Mouse (Mus musculus) liver, embryonic 14.5 days (tissue): ENCODE results near the gene Zbtb1. TPM values are rescaled to one million over a fixed set of nuclear protein-coding genes. Genes with fewer than 3 reads are reported as not detected.

Source experiments
- ATAC-seq: fragments of 200-750 bp; cut with Nextera tagmentation; 2 replicates; pipeline ENCODE4 v1.8.0; 2017; ENCODE audit warnings: moderate number of reproducible peaks, mild to moderate bottlenecking, moderate library complexity; ENCODE audit not compliant: insufficient read depth
- DNase-seq, 3 experiments: peaks; one replicate each; pipeline ENCODE4 v3.0.0-alpha.2; 2012 to 2013; ENCODE audit warnings: low read depth in 3 of 3, low spot score in 3 of 3
- H3K27ac ChIP-seq: fragments of 300-500 bp; sonication (generic); 2 replicates; pipeline ENCODE4 v1.5.1; 2014; ENCODE audit warnings: moderate library complexity, mild to moderate bottlenecking, control low read depth, inconsistent platforms
- H3K27me3 ChIP-seq: fragments of 300-500 bp; sonication (generic); 2 replicates; pipeline ENCODE4 v1.6.1; 2014; ENCODE audit warnings: mild to moderate bottlenecking, low read length, moderate library complexity; ENCODE audit not compliant: control insufficient read depth, insufficient read depth
- H3K36me3 ChIP-seq: fragments of 300-500 bp; sonication (generic); replicated peaks from 2 replicates; pipeline ENCODE4 v1.6.1; 2014; ENCODE audit warnings: low read depth; ENCODE audit not compliant: control insufficient read depth, insufficient read depth
- H3K4me1 ChIP-seq, 2 experiments: fragments of 200-500 bp in 1 of 2; fragments of 300-500 bp in 1 of 2; sonication (generic) in 1 of 2; replicated peaks; 2 replicates each; pipeline ENCODE4 v1.6.1; 2012 to 2014; ENCODE audit warnings: antibody characterized with exemption in 1 of 2, inconsistent platforms in 1 of 2, low read length in 1 of 2; ENCODE audit not compliant: control insufficient read depth in 2 of 2, insufficient read depth in 2 of 2
- H3K4me2 ChIP-seq: fragments of 300-500 bp; sonication (generic); 2 replicates; pipeline ENCODE4 v1.6.1; 2014; ENCODE audit warnings: low read depth, mild to moderate bottlenecking, control low read depth, moderate library complexity
- H3K4me3 ChIP-seq, 2 experiments: fragments of 200-500 bp in 1 of 2; fragments of 300-500 bp in 1 of 2; sonication (generic) in 1 of 2; 2 replicates each; pipeline ENCODE4 v1.5.1; 2012 to 2014; ENCODE audit warnings: low read depth in 2 of 2, low read length in 2 of 2, mild to moderate bottlenecking in 2 of 2, control low read depth in 1 of 2, inconsistent platforms in 1 of 2, moderate library complexity in 1 of 2; ENCODE audit not compliant: insufficient read depth in 1 of 2
- H3K9ac ChIP-seq: fragments of 300-500 bp; sonication (generic); replicated peaks from 2 replicates; pipeline ENCODE4 v1.6.1; 2014; ENCODE audit warnings: mild to moderate bottlenecking, control low read depth, moderate library complexity
- H3K9me3 ChIP-seq: fragments of 300-500 bp; sonication (generic); 2 replicates; pipeline ENCODE4 v1.6.1; 2016; ENCODE audit warnings: low read length, mixed read lengths; ENCODE audit not compliant: control insufficient read depth
- CTCF ChIP-seq: IDR thresholded peaks from 2 replicates; pipeline ENCODE4 v1.5.1; 2016; ENCODE audit warnings: antibody characterized with exemption, low read depth, control low read depth
- EP300 ChIP-seq: IDR thresholded peaks from 2 replicates; pipeline ENCODE4 v1.6.1; 2016; ENCODE audit warnings: antibody characterized with exemption, low read depth
- WGBS: fragments of 180-500 bp; shearing (Covaris S2); extraction: QIAGEN DNeasy Blood & Tissue Kit; methylation state at CpG from one replicate; pipeline ENCODE4 v1.1.7; 2014; ENCODE audit not compliant: insufficient replicate concordance; 5-methylcytosine and 5-hydroxymethylcytosine counted together
- polyA plus RNA-seq, 2 experiments: library from polyadenylated mRNA; depleted of rRNA in 1 of 2; stranded (reverse) in 1 of 2; unstranded in 1 of 2; fragments of >200 nt; fragmentation: Nextera tagmentation in 1 of 2; extraction: Ambion mirVana in 1 of 2; gene quantifications; 2 replicates each; pipeline versions ENCODE4 v1.2.1 to v1.2.3; 2012 to 2014

The Zbtb1 gene
- polyA plus RNA-seq, 2 experiments: 2.6 to 3.5 TPM

DNA sequence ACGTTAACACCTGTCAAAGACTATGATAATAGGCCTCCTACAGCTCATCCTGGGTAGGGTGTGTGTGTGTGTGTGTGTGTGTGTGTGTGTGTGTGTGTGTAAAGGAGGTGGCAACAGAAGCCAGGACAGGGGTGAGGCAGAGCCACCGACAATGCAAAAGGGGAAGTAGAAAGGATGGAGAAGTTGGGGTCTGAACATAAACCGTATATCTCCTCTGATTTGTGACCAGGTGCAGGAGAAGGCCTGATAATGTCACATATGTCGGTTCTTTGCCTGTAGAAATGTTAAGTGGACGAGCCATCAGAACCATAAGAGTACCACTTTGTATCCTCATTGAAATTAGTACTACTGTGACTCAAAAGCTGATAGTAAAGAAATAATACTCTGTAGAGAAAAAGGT lies 36.4 kb upstream of the Zbtb1 start:
- no peak overlapping the region for H3K27ac ChIP-seq

DNA sequence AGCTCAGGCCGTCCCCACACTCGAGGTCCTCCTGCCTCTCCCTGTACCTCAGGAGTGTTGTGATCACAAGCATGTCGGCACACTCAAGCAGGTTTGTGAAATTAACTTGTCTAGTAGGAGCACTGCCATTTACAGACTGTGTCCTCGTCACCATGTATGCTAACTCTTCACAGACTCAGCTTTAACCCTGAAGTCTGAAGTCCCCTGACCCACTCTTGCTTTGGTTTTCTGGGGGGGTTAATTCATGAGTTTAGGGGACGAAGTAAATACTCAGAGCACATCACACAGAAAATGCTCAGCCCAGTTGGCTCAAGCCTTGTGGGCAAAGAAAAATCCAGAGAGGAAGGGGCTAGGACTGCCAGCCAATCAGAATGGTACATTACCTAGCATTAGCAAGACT lies 34.4 kb upstream of the Zbtb1 start:
- Histone ChIP-seq H3K4me3 (no peak overlapping the region), H3K27ac (no peak overlapping the region), H3K4me1 (no peaks in the 10 kb centered on the region), H3K9ac (no peak overlapping the region), H3K36me3 (no peaks in the 10 kb centered on the region), H3K27me3 (no peaks in the 10 kb centered on the region), H3K4me2 (no peak overlapping the region), H3K9me3 (no peaks in the 10 kb centered on the region)
- TF ChIP-seq CTCF: no peak
- TF ChIP-seq EP300: no peak
- DNase-seq (no peak), ATAC-seq (no peak)
- 70% methylated on average over 5 of the region's 5 CpGs for WGBS

More for the DNA sequence above, 36.4 kb upstream of the Zbtb1 start:
- TF ChIP-seq EP300 (no peak), CTCF (no peak)
- no peaks in the 10 kb centered on the region for H3K36me3 ChIP-seq
- DNase-seq (no peak), ATAC-seq (no peak)
- no peaks in the 10 kb centered on the region for H3K27me3 ChIP-seq
- no peak overlapping the region for H3K9ac ChIP-seq
- 49% methylated on average over 5 of the region's 5 CpGs for WGBS
- H3K4me3 ChIP-seq: no peak overlapping the region
- H3K9me3 ChIP-seq: no peaks in the 10 kb centered on the region
- no peak overlapping the region for H3K4me2 ChIP-seq
- no peaks in the 10 kb centered on the region for H3K4me1 ChIP-seq

DNA sequence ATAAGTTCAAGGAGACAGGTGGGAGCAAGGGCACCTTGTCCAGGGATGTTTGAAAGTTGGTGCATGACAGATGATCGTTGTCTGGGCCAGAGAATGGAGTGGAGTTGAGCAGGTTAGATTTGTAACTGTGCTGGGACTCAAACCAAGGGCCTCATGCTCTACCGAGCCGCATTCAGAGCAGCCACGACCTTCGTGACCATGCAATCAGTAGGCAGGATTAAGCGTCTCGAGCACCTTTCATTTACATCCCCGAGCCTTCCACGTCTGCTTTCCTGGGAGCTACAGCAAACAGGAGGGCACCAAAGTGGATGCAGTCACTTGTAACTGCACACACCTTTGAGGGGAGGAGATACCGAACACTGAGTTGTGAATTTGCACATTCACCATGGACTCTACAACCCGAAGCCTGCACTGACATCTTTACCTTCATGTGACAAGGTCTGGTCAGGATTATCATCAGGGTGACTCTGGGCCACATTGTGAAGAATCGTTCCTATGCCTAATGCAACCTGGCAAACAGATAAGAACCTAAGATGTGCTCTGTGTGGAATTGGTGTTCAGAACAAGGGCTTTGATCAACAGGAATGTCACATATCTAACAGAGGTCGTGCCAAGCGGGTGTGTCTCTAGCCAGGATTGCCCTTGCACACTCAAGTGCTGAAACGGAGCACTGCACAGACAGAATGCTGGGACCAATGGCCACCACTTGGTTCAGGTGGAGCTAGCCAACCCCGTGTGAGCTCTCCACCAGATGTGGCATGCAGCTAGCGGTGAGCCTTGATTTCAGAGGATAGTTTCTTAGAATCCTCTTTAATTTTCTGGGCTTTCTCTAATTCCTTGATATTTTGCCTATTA lies 33.7 kb upstream of the Zbtb1 start:
- ATAC-seq (no peak), DNase-seq (no peak)
- Histone ChIP-seq H3K36me3 (no peaks in the 10 kb centered on the region), H3K4me1 (no peaks in the 10 kb centered on the region), H3K4me2 (no peak overlapping the region), H3K9me3 (no peaks in the 10 kb centered on the region), H3K9ac (no peak overlapping the region), H3K4me3 (no peak overlapping the region), H3K27ac (no peak overlapping the region), H3K27me3 (no peaks in the 10 kb centered on the region)
- WGBS: 69% methylated on average over 17 of the region's 17 CpGs
- no peak for TF ChIP-seq CTCF
- TF ChIP-seq EP300: no peak

DNA sequence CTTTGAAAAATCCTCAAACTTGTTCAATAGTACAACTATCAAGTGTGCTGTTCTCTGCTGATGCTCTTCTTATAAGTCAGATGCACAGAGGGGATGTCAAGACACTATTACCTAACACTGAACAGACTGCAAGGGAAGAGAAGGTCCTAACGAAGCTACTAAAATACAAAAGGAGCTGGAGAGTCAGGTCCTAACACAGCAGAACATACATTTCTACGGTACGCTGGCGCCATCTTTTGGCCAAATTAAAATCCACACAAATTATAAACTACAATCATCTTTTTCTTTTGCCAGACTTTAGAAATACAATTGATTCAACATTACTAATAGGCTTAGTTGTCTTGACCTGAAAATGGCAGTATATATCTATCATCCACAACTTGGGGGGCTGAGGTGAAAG lies 29.0 kb upstream of the Zbtb1 start:
- WGBS: 5% methylated on average over 4 of the region's 4 CpGs
- Histone ChIP-seq H3K36me3 (no peaks in the 10 kb centered on the region), H3K4me3 (no peak overlapping the region), H3K9ac (no peak overlapping the region), H3K4me1 (no peaks in the 10 kb centered on the region), H3K27me3 (no peaks in the 10 kb centered on the region), H3K4me2 (no peak overlapping the region), H3K9me3 (no peaks in the 10 kb centered on the region), H3K27ac (no peak overlapping the region)
- peak; percentile 44 to 46 (median 45) for DNase-seq
- no peak for ATAC-seq
- TF ChIP-seq CTCF (peak; percentile 72), EP300 (no peak)

DNA sequence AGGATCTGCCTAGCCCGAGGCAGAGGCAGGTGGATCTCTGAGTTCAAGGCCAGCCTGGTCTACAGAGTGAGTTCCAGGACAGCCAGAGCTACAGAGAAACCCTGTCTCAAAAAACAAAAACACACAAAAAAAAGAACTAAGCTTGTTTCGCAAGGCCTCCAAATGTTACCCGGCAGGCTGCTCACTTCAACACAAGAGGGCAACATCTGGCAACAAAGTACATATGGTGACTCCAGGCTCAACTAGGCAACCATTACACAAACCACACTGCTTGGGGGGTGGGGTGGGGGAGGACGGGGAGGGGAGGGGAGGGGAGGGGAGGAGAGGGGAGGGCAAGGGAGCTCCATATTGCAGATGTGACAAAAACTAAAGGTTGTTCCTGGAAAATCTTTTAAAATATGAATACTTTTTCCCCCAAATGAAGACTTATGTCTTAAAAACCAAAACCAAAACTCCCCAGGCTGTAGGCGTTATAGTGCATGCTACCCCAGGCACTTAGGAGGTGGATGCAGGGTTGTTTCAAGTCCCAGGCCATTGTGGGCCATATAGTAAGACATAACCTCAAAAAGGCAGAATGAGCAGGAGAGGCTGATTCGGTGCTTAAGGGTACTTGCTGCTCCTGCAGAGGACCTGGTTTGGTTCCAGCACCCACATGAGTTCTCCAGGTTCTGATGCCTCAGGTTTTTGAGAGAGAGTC lies 24.2 kb upstream of the Zbtb1 start:
- ATAC-seq: no peak
- DNase-seq: no peak

More for the DNA sequence above, 24.2 kb upstream of the Zbtb1 start:
- H3K4me2 ChIP-seq: no peak overlapping the region
- TF ChIP-seq EP300: no peak
- peak; percentile 53 for TF ChIP-seq CTCF
- H3K9me3 ChIP-seq: no peaks in the 10 kb centered on the region
- no peak overlapping the region for H3K9ac ChIP-seq
- WGBS: 68% methylated on average over 5 of the region's 6 CpGs
- no peak overlapping the region for H3K4me3 ChIP-seq
- H3K36me3 ChIP-seq: no peaks in the 10 kb centered on the region; the same call in 1 of the 2 replicates
- H3K27me3 ChIP-seq: no peaks in the 10 kb centered on the region
- H3K4me1 ChIP-seq: no peaks in the 10 kb centered on the region
- H3K27ac ChIP-seq: no peak overlapping the region
